Mouse (Mus musculus): Measurements from ENCODE around the gene Gnat2.

- no peak for TF ChIP-seq CTCF (conservative IDR thresholded peaks at IDR 0.05; ENCODE audit: low read length)
- no peak for TF ChIP-seq POU5F1 (IDR thresholded peaks at IDR 0.05; ENCODE audit: borderline replicate concordance, low read length)
Observed at GRCm38 (mm10) chr3:108146671-108147070, 54.1 kb downstream of the Gnat2 start.

Data from E14TG2a.4 (cell line).